Mouse (Mus musculus) layer of hippocampus, postnatal 10 days (tissue): ENCODE results near the gene 4930480E11Rik. TPM values are rescaled to one million over a fixed set of nuclear protein-coding genes. Genes with fewer than 3 reads are reported as not detected.
"Not testable (repeated sequence)": the region's sequence is repeated elsewhere in the genome, so short reads cannot be mapped to it uniquely, and the experiment has no call there.

Source experiments
- DNase-seq, 2 experiments: peaks; one replicate each; pipeline ENCODE4 v3.0.0; 2021; ENCODE audit warnings: low spot score in 2 of 2
- long read RNA-seq: library from polyadenylated mRNA; stranded (forward); transcript quantifications from one replicate; pipeline ENCODE4 v2.0.0, GENCODE M21; 2023
- total RNA-seq, 2 experiments: library from RNA; stranded (reverse); gene quantifications; 2 replicates each; pipeline ENCODE4 v1.2.3; 2021

4930480E11Rik gene
- not detected for total RNA-seq
- long read RNA-seq, result 0 reads

GRCm38 (mm10) chrX:78369343-78369742, at the start of gene 4930480E11Rik:
4930480E11Rik (plus strand) TSS chrX:78369643.
- DNase-seq, result no peak

GRCm38 (mm10) chrX:78403346-78403745, 33.9 kb downstream of the 4930480E11Rik start:
- DNase-seq, result not testable (repeated sequence)

Other genes starting within 250 kb of the 4930480E11Rik start
- not detected for gene Gm5938, start 244.2 kb upstream of the 4930480E11Rik start, total RNA-seq
- not detected for gene Obp1b, start 182.9 kb upstream of the 4930480E11Rik start, total RNA-seq
- not detected for gene Gm14743, start 123.7 kb upstream of the 4930480E11Rik start, total RNA-seq
- 1 to 10 TPM; 2.8 to 3.4 TPM for gene Prrg1, start 214.3 kb downstream of the 4930480E11Rik start, total RNA-seq